Mouse (Mus musculus): Measurements from ENCODE around the gene Olfr1301. TPM values are rescaled to one million over a fixed set of nuclear protein-coding genes. Genes with fewer than 3 reads are reported as not detected.

The Olfr1301 gene
- polyA plus RNA-seq (2014; fragmentation: Nextera tagmentation; extraction: Ambion mirVana): not detected in 2 replicates

DNA sequence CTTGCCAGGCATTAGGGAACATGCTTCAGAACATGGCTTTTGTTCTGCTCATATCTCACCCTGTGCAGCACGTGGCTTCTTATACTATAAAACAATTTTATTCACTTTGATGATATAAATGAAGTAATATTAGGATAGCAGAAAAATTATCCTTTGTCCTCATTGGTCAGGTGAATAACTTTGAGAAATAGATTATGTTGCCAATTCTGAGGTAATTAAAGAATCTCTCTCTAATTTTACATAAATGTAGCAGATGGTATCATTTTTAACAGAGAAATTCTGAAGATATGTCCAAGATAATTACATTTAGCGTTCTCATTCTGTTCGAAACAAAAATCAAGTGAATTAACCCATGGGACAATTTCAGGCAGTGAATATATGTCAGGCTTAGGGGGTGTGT is at the start of gene Olfr1301:
Gene Olfr1301 (plus strand): TSS at position 301 of the 400 bp plus-strand sequence.
- DNase-seq: no peak
- WGBS: 72% methylated on average over 3 of the region's 3 CpGs

DNA sequence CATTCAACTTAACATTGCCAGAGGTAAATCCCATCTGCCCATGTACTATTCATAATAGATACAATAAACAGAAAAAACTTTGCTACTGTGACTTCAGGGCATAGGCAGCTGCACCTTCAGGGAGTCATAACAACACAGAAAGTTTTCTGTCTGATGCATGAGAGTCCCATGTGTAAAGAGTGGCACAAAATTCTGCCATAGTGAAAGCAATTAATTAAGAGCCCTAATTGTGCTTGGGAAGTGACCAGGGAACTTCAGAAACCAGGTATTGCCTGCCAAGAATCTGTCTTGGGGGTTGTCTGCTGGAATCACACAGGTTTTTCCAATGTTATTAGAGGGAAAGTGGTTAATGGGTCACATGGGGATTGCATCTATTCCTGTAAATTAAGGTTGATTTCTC is 24.1 kb upstream of the Olfr1301 start:
- no peak for TF ChIP-seq CTCF (IDR thresholded peaks at IDR 0.05; ENCODE audit: low read depth)
- Histone ChIP-seq H3K27ac (ENCODE audit: low read depth) (no peak overlapping the region), H3K27me3 (ENCODE audit: insufficient read depth, low read length) (no peaks in the 10 kb centered on the region), H3K4me2 (no peak overlapping the region), H3K36me3 (ENCODE audit: insufficient read depth) (no peaks in the 10 kb centered on the region), H3K9me3 (ENCODE audit: low read depth, low read length) (no peaks in the 10 kb centered on the region), H3K9ac (no peak overlapping the region), H3K4me3 (ENCODE audit: low read depth, low read length) (no peak overlapping the region), H3K4me1 (ENCODE audit: insufficient read depth) (no peaks in the 10 kb centered on the region)
- ATAC-seq (ENCODE audit: insufficient read depth) (no peak), DNase-seq (no peak)

More for the DNA sequence above, at the start of gene Olfr1301:
- H3K4me2 ChIP-seq: no peak within 1 kb of the TSS
- H3K9me3 ChIP-seq (ENCODE audit: low read depth, low read length): no peaks in the 10 kb centered on the region
- H3K9ac ChIP-seq: no peak within 1 kb of the TSS
- no peak within 1 kb of the TSS for H3K4me3 ChIP-seq (ENCODE audit: low read depth, low read length)
- H3K4me1 ChIP-seq (ENCODE audit: insufficient read depth): no peaks in the 10 kb centered on the region
- no peak for TF ChIP-seq CTCF (IDR thresholded peaks at IDR 0.05; ENCODE audit: low read depth)
- H3K36me3 ChIP-seq (ENCODE audit: insufficient read depth): no peaks in the 10 kb centered on the region
- H3K27me3 ChIP-seq (ENCODE audit: insufficient read depth, low read length): no peaks in the 10 kb centered on the region
- ATAC-seq (ENCODE audit: insufficient read depth): no peak
- H3K27ac ChIP-seq (ENCODE audit: low read depth): no peak within 1 kb of the TSS

DNA sequence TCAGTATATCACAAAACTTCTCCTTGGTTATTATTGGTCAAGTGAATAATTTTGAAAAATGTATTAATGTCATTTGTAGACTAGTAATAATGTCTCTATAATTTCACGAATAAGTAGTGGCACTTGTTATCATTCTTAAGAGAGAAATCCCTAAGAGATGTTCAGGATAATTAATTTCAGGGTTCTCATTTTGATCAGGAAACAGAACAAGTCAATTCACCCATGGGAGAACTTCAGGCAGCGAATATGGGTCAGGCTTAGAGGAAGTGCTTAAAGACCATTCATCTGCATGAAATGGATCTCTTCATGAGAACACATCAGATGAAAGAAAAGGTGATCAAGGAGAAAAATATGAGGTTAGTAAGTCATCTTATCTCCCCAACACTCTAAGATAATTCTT is 26.3 kb downstream of the Olfr1301 start, which contains the start of gene Olfr1302:
Gene Olfr1302 (plus strand): TSS at position 301 of the 400 bp plus-strand sequence.
- 78% methylated on average over 2 of the region's 2 CpGs for WGBS
- Histone ChIP-seq H3K27me3 (ENCODE audit: insufficient read depth, low read length) (no peaks in the 10 kb centered on the region), H3K4me2 (no peak within 1 kb of the TSS), H3K4me3 (ENCODE audit: low read depth, low read length) (no peak within 1 kb of the TSS), H3K9ac (no peak within 1 kb of the TSS), H3K27ac (ENCODE audit: low read depth) (no peak within 1 kb of the TSS), H3K36me3 (ENCODE audit: insufficient read depth) (no peaks in the 10 kb centered on the region), H3K9me3 (ENCODE audit: low read depth, low read length) (no peaks in the 10 kb centered on the region), H3K4me1 (ENCODE audit: insufficient read depth) (no peaks in the 10 kb centered on the region)
- DNase-seq: no peak
- TF ChIP-seq CTCF (IDR thresholded peaks at IDR 0.05; ENCODE audit: low read depth): no peak
- ATAC-seq (ENCODE audit: insufficient read depth): no peak

Other genes starting within 250 kb of the Olfr1301 start
- gene Olfr1293-ps, start 225.8 kb upstream of the Olfr1301 start, polyA plus RNA-seq (2014; fragmentation: Nextera tagmentation; extraction: Ambion mirVana): not detected in 2 replicates
- not detected in 2 replicates for gene Olfr1294, start 210.7 kb upstream of the Olfr1301 start, polyA plus RNA-seq (2014; fragmentation: Nextera tagmentation; extraction: Ambion mirVana)
- not detected in 2 replicates for gene Olfr1295, start 181.3 kb upstream of the Olfr1301 start, polyA plus RNA-seq (2014; fragmentation: Nextera tagmentation; extraction: Ambion mirVana)
- gene Olfr1297, start 124.5 kb upstream of the Olfr1301 start, polyA plus RNA-seq (2014; fragmentation: Nextera tagmentation; extraction: Ambion mirVana): not detected in 2 replicates
- not detected in 2 replicates for gene Olfr1298, start 101.8 kb upstream of the Olfr1301 start, polyA plus RNA-seq (2014; fragmentation: Nextera tagmentation; extraction: Ambion mirVana)
- not detected in 2 replicates for gene Olfr1299, start 89.6 kb upstream of the Olfr1301 start, polyA plus RNA-seq (2014; fragmentation: Nextera tagmentation; extraction: Ambion mirVana)
- not detected in 2 replicates for gene Olfr1302, start 26.4 kb downstream of the Olfr1301 start, polyA plus RNA-seq (2014; fragmentation: Nextera tagmentation; extraction: Ambion mirVana)
- gene Olfr1303, start 69.3 kb downstream of the Olfr1301 start, polyA plus RNA-seq (2014; fragmentation: Nextera tagmentation; extraction: Ambion mirVana): not detected in 2 replicates
- not detected in 2 replicates for gene Olfr1305, start 126.1 kb downstream of the Olfr1301 start, polyA plus RNA-seq (2014; fragmentation: Nextera tagmentation; extraction: Ambion mirVana)
- not detected in 2 replicates for gene Olfr1306, start 165.3 kb downstream of the Olfr1301 start, polyA plus RNA-seq (2014; fragmentation: Nextera tagmentation; extraction: Ambion mirVana)
- not detected in 2 replicates for gene Olfr1307, start 198.4 kb downstream of the Olfr1301 start, polyA plus RNA-seq (2014; fragmentation: Nextera tagmentation; extraction: Ambion mirVana)
- not detected in 2 replicates for gene Olfr1308, start 213.9 kb downstream of the Olfr1301 start, polyA plus RNA-seq (2014; fragmentation: Nextera tagmentation; extraction: Ambion mirVana)
- not detected in 2 replicates for gene Olfr1309, start 239.3 kb downstream of the Olfr1301 start, polyA plus RNA-seq (2014; fragmentation: Nextera tagmentation; extraction: Ambion mirVana)

Measured in lung, embryonic 14.5 days (tissue).